In the genomic region with DNA sequence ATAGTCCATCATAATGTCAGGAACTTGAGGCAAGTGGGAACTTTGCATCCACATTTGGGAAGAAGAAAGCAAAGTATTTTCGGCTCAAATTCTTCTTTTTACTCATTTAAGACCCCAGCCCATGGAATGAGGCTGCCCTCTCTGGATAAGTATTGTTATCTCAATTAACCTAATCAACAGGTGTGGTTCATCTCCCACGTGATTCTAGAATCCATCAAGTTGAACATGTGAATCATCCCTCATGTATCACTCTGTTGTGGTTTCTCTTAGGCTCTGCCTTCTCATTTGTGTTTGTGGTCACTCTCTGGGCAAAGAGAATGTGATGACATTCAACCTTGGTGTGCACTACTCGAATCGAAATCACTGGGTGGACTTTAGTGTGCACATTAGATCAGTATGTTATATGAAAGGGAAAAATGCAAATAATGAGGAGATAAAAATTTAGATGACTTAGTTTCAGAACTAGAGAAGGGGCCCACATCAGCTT, we compare ENCODE assay signal across 25 mouse cellular contexts. TPM values are rescaled to one million over a fixed set of nuclear protein-coding genes. Genes with fewer than 3 reads are reported as not detected.
"Had no signal": no experiment of that assay in that cellular context is flagged by ENCODE, and none has a peak within 500 bp of the region (broad histone marks: within the 10 kb centered on the region; RNA-seq: fewer than 3 reads in every experiment).

No protein-coding gene starts in this region.

- H3K4me3 ChIP-seq: lung, embryonic 15.5 days; megakaryocyte, embryonic 14.5 days; midbrain, embryonic 13.5 days; midbrain, embryonic 15.5 days; neural tube, embryonic 13.5 days; neural tube, embryonic 15.5 days had no signal

- H3K4me2 ChIP-seq: lung, embryonic 15.5 days; midbrain, embryonic 11.5 days; midbrain, embryonic 13.5 days; midbrain, embryonic 15.5 days; neural tube, embryonic 13.5 days; neural tube, embryonic 15.5 days had no signal

- H3K27ac ChIP-seq: lung, embryonic 15.5 days; macrophage; midbrain, embryonic 13.5 days; midbrain, embryonic 15.5 days; neural tube, embryonic 13.5 days; neural tube, embryonic 15.5 days had no signal

- H3K9ac ChIP-seq: liver, postnatal 0 days; lung, embryonic 15.5 days; midbrain, embryonic 13.5 days; midbrain, embryonic 15.5 days; neural tube, embryonic 13.5 days; neural tube, embryonic 15.5 days had no signal

- ATAC-seq: liver, postnatal 0 days; lung, postnatal 0 days; midbrain, embryonic 13.5 days; midbrain, embryonic 15.5 days had no signal

- H3K9me3 ChIP-seq: lung, embryonic 15.5 days; megakaryocyte, embryonic 14.5 days; midbrain, embryonic 13.5 days; midbrain, embryonic 15.5 days; neural tube, embryonic 13.5 days; neural tube, embryonic 15.5 days had no signal

- H3K36me3 ChIP-seq: midbrain, embryonic 13.5 days; midbrain, embryonic 15.5 days; neural tube, embryonic 13.5 days; neural tube, embryonic 15.5 days had no signal

- H3K4me1 ChIP-seq: lung, embryonic 15.5 days; midbrain, embryonic 13.5 days; midbrain, embryonic 15.5 days; neural tube, embryonic 13.5 days; neural tube, embryonic 15.5 days had no signal

- H3K27me3 ChIP-seq: lung, embryonic 15.5 days; megakaryocyte, embryonic 14.5 days; midbrain, embryonic 13.5 days; midbrain, embryonic 15.5 days; neural tube, embryonic 13.5 days; neural tube, embryonic 15.5 days had no signal

- DNase-seq: liver, postnatal 0 days; lung, adult 2 months; lung, postnatal 14 days; lung, postnatal 36 days; retina, postnatal 1 day; right cerebral cortex, adult 18-20 months; right cerebral cortex, postnatal 25 days; right cerebral cortex, postnatal 4 days; spleen, adult 18-20 months; thymus, adult 18-20 months; thymus, postnatal 14 days; thymus, postnatal 36 days had no signal

RNA-seq across cellular contexts. Expression of gene Serpinb9b, which starts 44.6 kb away (rescaled TPM):
- total RNA-seq: megakaryocyte progenitor cell, adult 5-6 weeks had no signal
- polyA plus RNA-seq: small intestine, adult 2 months; stomach, embryonic 14.5 days; stomach, embryonic 16.5 days had no signal
